Mouse (Mus musculus) midbrain, embryonic 12.5 days (tissue): Measurements from ENCODE around the gene Ppp1r10. TPM values are rescaled to one million over a fixed set of nuclear protein-coding genes. Genes with fewer than 3 reads are reported as not detected.
A peak's percentile ranks its signal among the peaks of the same experiment; 100 is the strongest.

Experiments used
- ATAC-seq: fragments of 200-750 bp; cut with Nextera tagmentation; 2 replicates; pipeline ENCODE4 v1.8.0; 2017; ENCODE audit warnings: low read depth, moderate TSS enrichment, moderate library complexity; ENCODE audit not compliant: low FRiP score
- H3K27ac ChIP-seq: fragments of 300-500 bp; sonication (generic); replicated peaks from 2 replicates; pipeline ENCODE4 v1.5.1; 2016; ENCODE audit warnings: mild to moderate bottlenecking
- H3K27me3 ChIP-seq: fragments of 300-500 bp; sonication (generic); 2 replicates; pipeline ENCODE4 v1.6.1; 2016; ENCODE audit warnings: mild to moderate bottlenecking
- H3K36me3 ChIP-seq: fragments of 300-500 bp; sonication (generic); 2 replicates; pipeline ENCODE4 v1.6.1; 2016
- H3K4me1 ChIP-seq: fragments of 300-500 bp; sonication (generic); 2 replicates; pipeline ENCODE4 v1.6.1; 2016
- H3K4me2 ChIP-seq: fragments of 300-500 bp; sonication (generic); replicated peaks from 2 replicates; pipeline ENCODE4 v1.6.1; 2016; ENCODE audit warnings: mild to moderate bottlenecking, moderate library complexity
- H3K4me3 ChIP-seq: fragments of 300-500 bp; sonication (generic); 2 replicates; pipeline ENCODE4 v1.5.1; 2016; ENCODE audit warnings: mild to moderate bottlenecking
- H3K9ac ChIP-seq: fragments of 300-500 bp; sonication (generic); replicated peaks from 2 replicates; pipeline ENCODE4 v1.6.1; 2016; ENCODE audit warnings: mild to moderate bottlenecking, moderate library complexity
- H3K9me3 ChIP-seq: fragments of 300-500 bp; sonication (generic); 2 replicates; pipeline ENCODE4 v1.6.1; 2016; ENCODE audit warnings: mild to moderate bottlenecking
- WGBS: fragments of 180-500 bp; shearing (Covaris S2); methylation state at CpG from one replicate; pipeline ENCODE4 v1.1.7; 2016; 5-methylcytosine and 5-hydroxymethylcytosine counted together
- microRNA counts: library from miRNA; unstranded; fragments of <30 nt; microRNA quantifications from one replicate; lab custom pipeline; 2017
- microRNA-seq: library from miRNA; unstranded; fragments of <30 nt; microRNA quantifications from one replicate; pipeline ENCODE4, GENCODE M21; 2017
- polyA plus RNA-seq: library from polyadenylated mRNA; unstranded; fragments of >200 nt; fragmentation: Nextera tagmentation; extraction: Ambion mirVana; gene quantifications from 2 replicates; pipeline ENCODE4 v1.2.1, GENCODE M21; 2016

Ppp1r10 gene
- polyA plus RNA-seq, 1 experiment from 2014 or later, result 68.6 TPM

DNA sequence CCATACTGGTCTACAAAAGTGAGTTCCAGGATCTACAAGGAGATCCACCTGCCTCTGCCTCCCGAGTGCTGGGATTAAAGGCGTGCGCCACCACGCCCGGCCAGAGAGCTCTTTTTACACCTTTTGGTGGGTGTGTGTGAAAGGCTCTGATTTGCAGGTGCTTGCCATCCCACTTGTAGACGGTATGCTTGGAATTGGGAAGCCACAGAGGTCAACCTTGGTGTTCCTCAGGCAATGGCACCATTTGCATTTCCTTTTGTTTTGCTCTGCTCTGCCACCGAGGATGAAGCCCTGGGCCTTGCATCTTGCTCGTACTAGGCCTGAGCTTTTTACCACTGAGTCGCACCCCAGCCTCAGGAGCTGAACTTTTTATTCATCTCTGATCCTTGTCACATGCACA is 65.5 kb downstream of the Ppp1r10 start:
- no peak overlapping the region for H3K4me3 ChIP-seq
- H3K9me3 ChIP-seq, result no peaks in the 10 kb centered on the region
- no peak overlapping the region for H3K27ac ChIP-seq
- 89% methylated on average over 9 of the region's 9 CpGs for WGBS
- H3K4me1 ChIP-seq, result peaks cover 21% of the 10 kb centered on the region
- ATAC-seq, result no peak
- H3K36me3 ChIP-seq, result peaks cover 43% of the 10 kb centered on the region
- no peaks in the 10 kb centered on the region for H3K27me3 ChIP-seq
- H3K9ac ChIP-seq, result 0 out of 2 replicates have a peak overlapping the region, but pooled peaks have one; percentile 6
- no peak overlapping the region for H3K4me2 ChIP-seq

MicroRNA genes within 50 kb of the gene (microRNA counts, 519-probe panel; counts per million panel counts)
- microRNA mmu-miR-1894-3p (lab: Ali Mortazavi, UCI), result not detected
- microRNA mmu-miR-1894-5p (lab: Ali Mortazavi, UCI), result not detected
- microRNA mmu-miR-877 (lab: Ali Mortazavi, UCI), result not detected

Small RNA genes within 50 kb of the gene (microRNA-seq; reads per million reads assigned to microRNA genes)
- gene Gm28033 (0.70 reads per million), gene Mir1894 (not detected), gene Mir877 (249 reads per million, percentile 63 among the genes with 10 or more reads in this experiment)

Other genes with a start within 250 kb of the Ppp1r10 start
- 18.7 and 19.0 TPM in 2 replicates for gene Vars2, start 248.8 kb upstream of the Ppp1r10 start, polyA plus RNA-seq
- gene Gtf2h4, start 242.7 kb upstream of the Ppp1r10 start, polyA plus RNA-seq, result 34.0 and 34.9 TPM in 2 replicates
- gene Ddr1, start 211.8 kb upstream of the Ppp1r10 start, polyA plus RNA-seq, result 201 and 218 TPM in 2 replicates
- gene Ier3, start 94.8 kb upstream of the Ppp1r10 start, polyA plus RNA-seq, result 5.4 and 7.5 TPM in 2 replicates
- gene Flot1, start 93.2 kb upstream of the Ppp1r10 start, polyA plus RNA-seq, result 49.0 and 53.5 TPM in 2 replicates
- 1,535 and 1,561 TPM in 2 replicates for gene Tubb5, start 78.1 kb upstream of the Ppp1r10 start, polyA plus RNA-seq
- 19.1 and 20.3 TPM in 2 replicates for gene Mdc1, start 74.9 kb upstream of the Ppp1r10 start, polyA plus RNA-seq
- 48.5 and 48.6 TPM in 2 replicates for gene Nrm, start 55.1 kb upstream of the Ppp1r10 start, polyA plus RNA-seq
- 27.7 and 27.9 TPM in 2 replicates for gene Ppp1r18, start 50.8 kb upstream of the Ppp1r10 start, polyA plus RNA-seq
- gene Dhx16, start 36.6 kb upstream of the Ppp1r10 start, polyA plus RNA-seq, result 47.8 and 48.2 TPM in 2 replicates
- gene 2310061I04Rik, start 19.0 kb upstream of the Ppp1r10 start, polyA plus RNA-seq, result 24.9 and 29.2 TPM in 2 replicates
- gene Atat1, start 6.4 kb upstream of the Ppp1r10 start, polyA plus RNA-seq, result 279 and 282 TPM in 2 replicates
- 45.5 and 53.6 TPM in 2 replicates for gene Mrps18b, start within 50 bp of the Ppp1r10 start, polyA plus RNA-seq
- 104 and 118 TPM in 2 replicates for gene Abcf1, start 53.3 kb downstream of the Ppp1r10 start, polyA plus RNA-seq
- 48.5 and 52.0 TPM in 2 replicates for gene Gnl1, start 63.4 kb downstream of the Ppp1r10 start, polyA plus RNA-seq
- gene Prr3, start 63.8 kb downstream of the Ppp1r10 start, polyA plus RNA-seq, result 49.2 and 53.4 TPM in 2 replicates
- 4.1 and 5.0 TPM in 2 replicates for gene H2-T24, start 104.1 kb downstream of the Ppp1r10 start, polyA plus RNA-seq
- 4.2 and 6.1 TPM in 2 replicates for gene H2-T23, start 116.4 kb downstream of the Ppp1r10 start, polyA plus RNA-seq
- gene H2-T22, start 126.3 kb downstream of the Ppp1r10 start, polyA plus RNA-seq, result 6.4 and 6.8 TPM in 2 replicates
- gene Gm6034, start 126.5 kb downstream of the Ppp1r10 start, polyA plus RNA-seq, result not detected in 2 replicates
- gene Gm11127, start 141.9 kb downstream of the Ppp1r10 start, polyA plus RNA-seq, result not detected in 2 replicates
- not detected in 2 replicates for gene Gm19684, start 205.2 kb downstream of the Ppp1r10 start, polyA plus RNA-seq
- gene Gm7030, start 213.0 kb downstream of the Ppp1r10 start, polyA plus RNA-seq, result not detected in 2 replicates